In the genomic region with DNA sequence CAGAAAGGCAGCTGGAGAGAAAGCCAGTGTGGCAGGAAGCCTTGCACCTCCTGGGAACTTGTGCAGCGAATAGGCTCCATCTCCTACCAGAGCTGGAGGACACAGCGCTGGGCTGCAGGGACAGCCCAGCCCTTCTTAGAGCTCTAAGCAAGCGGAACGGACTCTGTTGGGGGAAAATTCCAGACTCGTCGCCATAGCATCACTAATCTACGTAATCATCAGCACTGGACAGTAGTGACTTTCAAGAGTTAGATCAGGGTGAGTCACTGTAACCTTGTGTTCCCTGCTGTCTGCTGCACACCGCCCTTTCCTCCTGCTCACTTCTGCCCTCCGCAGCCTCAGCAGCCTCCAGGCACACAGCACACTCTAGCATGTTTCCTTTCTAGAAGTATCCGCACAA, we compare ENCODE assay signal across 11 mouse cellular contexts.
A peak's percentile ranks its signal among the peaks of the same experiment; 100 is the strongest.
DNase-seq lines count a peak whose midpoint lies in the region; ATAC-seq and TF ChIP-seq lines count a peak whose summit lies in the region.
"Had no signal": no experiment of that assay in that cellular context is flagged by ENCODE, and none has a peak within 500 bp of the region (broad histone marks: within the 10 kb centered on the region; RNA-seq: fewer than 3 reads in every experiment).

No protein-coding gene starts in this region.

- H3K27ac ChIP-seq in lung, embryonic 14.5 days (ENCODE audit: low read depth): no peak overlapping the region
- 0 out of 2 replicates have a peak overlapping the region, but pooled peaks have one; percentile 5 for H3K27ac ChIP-seq in hindbrain, embryonic 15.5 days (replicated peaks)
- no peak overlapping the region for H3K27ac ChIP-seq in stomach, postnatal 0 days (replicated peaks)
- H3K27ac ChIP-seq: embryonic facial prominence, embryonic 10.5 days; heart, embryonic 15.5 days had no signal

- H3K9ac ChIP-seq in lung, embryonic 14.5 days: no peak overlapping the region
- no peak overlapping the region for H3K9ac ChIP-seq in hindbrain, embryonic 15.5 days
- H3K9ac ChIP-seq in stomach, postnatal 0 days (ENCODE audit: low read length): no peak overlapping the region
- H3K9ac ChIP-seq: heart, embryonic 15.5 days had no signal

- peaks cover 4% of the 10 kb centered on the region; the same call in 1 of the 2 replicates for H3K36me3 ChIP-seq in lung, embryonic 14.5 days (ENCODE audit: insufficient read depth)
- peaks cover 19% of the 10 kb centered on the region for H3K36me3 ChIP-seq in hindbrain, embryonic 15.5 days
- H3K36me3 ChIP-seq in stomach, postnatal 0 days (ENCODE audit: control insufficient read depth, insufficient read depth, low read length): peaks cover 3% of the 10 kb centered on the region

- 0 out of 2 replicates have a peak, but pooled peaks have one; percentile 31 for ATAC-seq in lung, embryonic 14.5 days (ENCODE audit: insufficient read depth)
- peak; percentile 44; the same call in 1 of the 2 replicates for ATAC-seq in hindbrain, embryonic 15.5 days (ENCODE audit: low FRiP score, low read depth)
- ATAC-seq in stomach, postnatal 0 days (ENCODE audit: low FRiP score, low TSS enrichment): 0 out of 2 replicates have a peak, but pooled peaks have one; percentile 42
- ATAC-seq in inflammation-experienced regulatory T-cells, adult 6 months: no peak

- H3K4me3 ChIP-seq in lung, embryonic 14.5 days (ENCODE audit: low read depth, low read length): no peak overlapping the region
- no peak overlapping the region for H3K4me3 ChIP-seq in lung, adult 2 months (replicated peaks; ENCODE audit: extremely low read depth, low read depth, low read length)
- no peak overlapping the region for H3K4me3 ChIP-seq in hindbrain, embryonic 15.5 days
- no peak overlapping the region for H3K4me3 ChIP-seq in stomach, postnatal 0 days (ENCODE audit: low read depth, low read length)
- H3K4me3 ChIP-seq: embryonic facial prominence, embryonic 10.5 days; heart, embryonic 15.5 days had no signal

- H3K9me3 ChIP-seq in lung, embryonic 14.5 days (ENCODE audit: low read depth, low read length): no peaks in the 10 kb centered on the region
- no peaks in the 10 kb centered on the region for H3K9me3 ChIP-seq in hindbrain, embryonic 15.5 days
- H3K9me3 ChIP-seq in stomach, postnatal 0 days (ENCODE audit: control insufficient read depth, low read length): no peaks in the 10 kb centered on the region
- H3K9me3 ChIP-seq: embryonic facial prominence, embryonic 10.5 days had no signal

- H3K4me2 ChIP-seq in lung, embryonic 14.5 days: no peak overlapping the region
- H3K4me2 ChIP-seq in hindbrain, embryonic 15.5 days: no peak overlapping the region
- H3K4me2 ChIP-seq in stomach, postnatal 0 days (replicated peaks; ENCODE audit: low read depth): no peak overlapping the region
- H3K4me2 ChIP-seq: heart, embryonic 15.5 days; liver, embryonic 11.5 days had no signal

- TF ChIP-seq POLR2A in lung, adult 2 months (IDR thresholded peaks at IDR 0.05; ENCODE audit: borderline replicate concordance, extremely low read depth, low read depth, low read length): no peak

- no peak for TF ChIP-seq EP300 in stomach, postnatal 0 days (optimal IDR thresholded peaks at IDR 0.05)

- WGBS in lung, embryonic 14.5 days: 77% methylated on average over 10 of the region's 10 CpGs
- WGBS in lung, adult 2 months: 77% methylated on average over 10 of the region's 10 CpGs
- WGBS in hindbrain, embryonic 15.5 days: 31% methylated on average over 10 of the region's 10 CpGs
- 67% methylated on average over 10 of the region's 10 CpGs for WGBS in stomach, postnatal 0 days

- H3K4me1 ChIP-seq in lung, embryonic 14.5 days (ENCODE audit: insufficient read depth): no peaks in the 10 kb centered on the region
- peaks cover 5% of the 10 kb centered on the region; the same call in 1 of the 2 replicates for H3K4me1 ChIP-seq in lung, adult 2 months (ENCODE audit: control insufficient read depth, insufficient read depth, low read length)
- H3K4me1 ChIP-seq in hindbrain, embryonic 15.5 days (replicated peaks): peaks cover 34% of the 10 kb centered on the region
- H3K4me1 ChIP-seq in stomach, postnatal 0 days (replicated peaks; ENCODE audit: control insufficient read depth, insufficient read depth): no peaks in the 10 kb centered on the region

- no peaks in the 10 kb centered on the region for H3K27me3 ChIP-seq in lung, embryonic 14.5 days (ENCODE audit: insufficient read depth, low read length)
- H3K27me3 ChIP-seq in hindbrain, embryonic 15.5 days: 0 out of 2 replicates have a peak, but pooled peaks cover 5% of the 10 kb centered on the region
- H3K27me3 ChIP-seq in stomach, postnatal 0 days (ENCODE audit: control insufficient read depth, insufficient read depth, low read length): no peaks in the 10 kb centered on the region
- H3K27me3 ChIP-seq: heart, embryonic 15.5 days had no signal

- TF ChIP-seq CTCF in lung, embryonic 14.5 days (IDR thresholded peaks at IDR 0.05; ENCODE audit: low read depth): no peak
- TF ChIP-seq CTCF in lung, adult 2 months (IDR thresholded peaks at IDR 0.05; ENCODE audit: insufficient read depth, low read length): no peak
- TF ChIP-seq CTCF in stomach, postnatal 0 days (IDR thresholded peaks at IDR 0.05; ENCODE audit: low read depth): peak; percentile 19; the same call in 1 of the 2 replicates

- DNase-seq in lung, embryonic 14.5 days: peak; percentile 27
- DNase-seq in lung, adult 2 months: no peak
- DNase-seq in adrenal gland, postnatal 10 days: peak; percentile 58
- DNase-seq in stomach, postnatal 0 days (ENCODE audit: low spot score): no peak
- no peak for DNase-seq in urinary bladder, postnatal 25 days (ENCODE audit: low spot score)
- DNase-seq: thymus, postnatal 14 days had no signal

Comparison
In these comparisons a context has a peak if more than half of its experiments do, and no peak if none do; other contexts are left out.
1. DNase-seq: peak in lung, embryonic 14.5 days (single experiment) and adrenal gland, postnatal 10 days (single experiment); none in lung, adult 2 months (single experiment), stomach, postnatal 0 days (single experiment) and urinary bladder, postnatal 25 days (single experiment).